Mouse (Mus musculus): ENCODE measurements around the gene Hpcal1. TPM values are rescaled to one million over a fixed set of nuclear protein-coding genes. Genes with fewer than 3 reads are reported as not detected.

Gene Hpcal1
- polyA plus RNA-seq, 1 experiment = 113 TPM

GRCm38 (mm10) chr12:17727676-17728339 is 37.2 kb downstream of the Hpcal1 start:
- DNase-seq (ENCODE audit: low read depth) = no peak
- no peak for TF ChIP-seq POLR2A (IDR thresholded peaks at IDR 0.05; ENCODE audit: borderline replicate concordance, extremely low read depth, insufficient read depth, insufficient read length, poor library complexity, severe bottlenecking)
- no peak for TF ChIP-seq CTCF (IDR thresholded peaks at IDR 0.05; ENCODE audit: borderline replicate concordance, extremely low read depth, insufficient read depth, insufficient read length)

GRCm38 (mm10) chr12:17729211-17729900 is 38.7 kb downstream of the Hpcal1 start:
- TF ChIP-seq CTCF (IDR thresholded peaks at IDR 0.05; ENCODE audit: borderline replicate concordance, extremely low read depth, insufficient read depth, insufficient read length) (no peak), POLR2A (IDR thresholded peaks at IDR 0.05; ENCODE audit: borderline replicate concordance, extremely low read depth, insufficient read depth, insufficient read length, poor library complexity, severe bottlenecking) (no peak)
- peak; percentile 72 for DNase-seq (ENCODE audit: low read depth)

GRCm38 (mm10) chr12:17732006-17732405 is 41.4 kb downstream of the Hpcal1 start:
- no peak for DNase-seq (ENCODE audit: low read depth)
- TF ChIP-seq POLR2A (IDR thresholded peaks at IDR 0.05; ENCODE audit: borderline replicate concordance, extremely low read depth, insufficient read depth, insufficient read length, poor library complexity, severe bottlenecking) (no peak), CTCF (IDR thresholded peaks at IDR 0.05; ENCODE audit: borderline replicate concordance, extremely low read depth, insufficient read depth, insufficient read length) (no peak)

- DNase-seq (ENCODE audit: low read depth) = no peak
- TF ChIP-seq CTCF (IDR thresholded peaks at IDR 0.05; ENCODE audit: borderline replicate concordance, extremely low read depth, insufficient read depth, insufficient read length) (no peak), POLR2A (IDR thresholded peaks at IDR 0.05; ENCODE audit: borderline replicate concordance, extremely low read depth, insufficient read depth, insufficient read length, poor library complexity, severe bottlenecking) (no peak)
These were observed 41.9 kb downstream of the Hpcal1 start for GRCm38 (mm10) chr12:17732546-17732945.

- TF ChIP-seq POLR2A (IDR thresholded peaks at IDR 0.05; ENCODE audit: borderline replicate concordance, extremely low read depth, insufficient read depth, insufficient read length, poor library complexity, severe bottlenecking) = no peak
- no peak for TF ChIP-seq CTCF (IDR thresholded peaks at IDR 0.05; ENCODE audit: borderline replicate concordance, extremely low read depth, insufficient read depth, insufficient read length)
- peak; percentile 32 for DNase-seq (ENCODE audit: low read depth)
These were observed 42.7 kb downstream of the Hpcal1 start for GRCm38 (mm10) chr12:17733114-17733904.

GRCm38 (mm10) chr12:17736396-17736795 is 45.7 kb downstream of the Hpcal1 start:
- DNase-seq (ENCODE audit: low read depth) = no peak
- TF ChIP-seq POLR2A (IDR thresholded peaks at IDR 0.05; ENCODE audit: borderline replicate concordance, extremely low read depth, insufficient read depth, insufficient read length, poor library complexity, severe bottlenecking) (no peak), CTCF (IDR thresholded peaks at IDR 0.05; ENCODE audit: borderline replicate concordance, extremely low read depth, insufficient read depth, insufficient read length) (no peak)

- no peak for TF ChIP-seq CTCF (IDR thresholded peaks at IDR 0.05; ENCODE audit: borderline replicate concordance, extremely low read depth, insufficient read depth, insufficient read length)
- TF ChIP-seq POLR2A (IDR thresholded peaks at IDR 0.05; ENCODE audit: borderline replicate concordance, extremely low read depth, insufficient read depth, insufficient read length, poor library complexity, severe bottlenecking) = no peak
- no peak for DNase-seq (ENCODE audit: low read depth)
These were observed 46.4 kb downstream of the Hpcal1 start for GRCm38 (mm10) chr12:17736859-17737577.

GRCm38 (mm10) chr12:17737808-17738207 is 47.2 kb downstream of the Hpcal1 start:
- no peak for TF ChIP-seq CTCF (IDR thresholded peaks at IDR 0.05; ENCODE audit: borderline replicate concordance, extremely low read depth, insufficient read depth, insufficient read length)
- TF ChIP-seq POLR2A (IDR thresholded peaks at IDR 0.05; ENCODE audit: borderline replicate concordance, extremely low read depth, insufficient read depth, insufficient read length, poor library complexity, severe bottlenecking) = no peak
- no peak for DNase-seq (ENCODE audit: low read depth)

- no peak for TF ChIP-seq CTCF (IDR thresholded peaks at IDR 0.05; ENCODE audit: borderline replicate concordance, extremely low read depth, insufficient read depth, insufficient read length)
- no peak for TF ChIP-seq POLR2A (IDR thresholded peaks at IDR 0.05; ENCODE audit: borderline replicate concordance, extremely low read depth, insufficient read depth, insufficient read length, poor library complexity, severe bottlenecking)
- DNase-seq (ENCODE audit: low read depth) = no peak
These were observed 47.8 kb downstream of the Hpcal1 start for GRCm38 (mm10) chr12:17738473-17738872.

GRCm38 (mm10) chr12:17740226-17740625 is 49.6 kb downstream of the Hpcal1 start:
- no peak for DNase-seq (ENCODE audit: low read depth)
- TF ChIP-seq CTCF (IDR thresholded peaks at IDR 0.05; ENCODE audit: borderline replicate concordance, extremely low read depth, insufficient read depth, insufficient read length) = no peak
- no peak for TF ChIP-seq POLR2A (IDR thresholded peaks at IDR 0.05; ENCODE audit: borderline replicate concordance, extremely low read depth, insufficient read depth, insufficient read length, poor library complexity, severe bottlenecking)
